Mouse (Mus musculus) heart, adult 2 months (tissue): ENCODE data around the gene Fam189a2.

Experiments used
- CTCF ChIP-seq: fragments of 200-600 bp; IDR thresholded peaks from 2 replicates; pipeline ENCODE4 v1.8.1; 2022; ENCODE audit warnings: antibody characterized with exemption, mild to moderate bottlenecking, moderate library complexity
- EP300 ChIP-seq: fragments of 200-500 bp; IDR thresholded peaks from 2 replicates; pipeline ENCODE4 v1.6.1; 2011; ENCODE audit warnings: low read depth, low read length, control low read depth; ENCODE audit not compliant: insufficient read depth
- POLR2A ChIP-seq: fragments of 200-500 bp; IDR thresholded peaks from 2 replicates; pipeline ENCODE4 v1.6.1; 2011; ENCODE audit warnings: mild to moderate bottlenecking, low read depth, low read length, control low read depth; ENCODE audit not compliant: insufficient read depth

GRCm38 (mm10) chr19:23946751-23947150 is 84.1 kb downstream of the Fam189a2 start:
- TF ChIP-seq POLR2A (no peak), EP300 (no peak), CTCF (no peak)
